Mouse (Mus musculus) thymus, postnatal 36 days (tissue): ENCODE measurements around the gene Kcnh2.
"Not testable (repeated sequence)": the region's sequence is repeated elsewhere in the genome, so short reads cannot be mapped to it uniquely, and the experiment has no call there.

Experiments used
- DNase-seq, 2 experiments: peaks; one replicate each; pipeline ENCODE4 v3.0.0; 2022; ENCODE audit warnings: mixed read lengths in 2 of 2

The Kcnh2 gene

GRCm38 (mm10) chr5:24351278-24351677, at the start of gene Kcnh2:
Kcnh2 (minus strand) TSS chr5:24351604.
- DNase-seq, result no peak

- no peak for DNase-seq
Measured at GRCm38 (mm10) chr5:24400362-24400761, 49.0 kb upstream of the Kcnh2 start.

- DNase-seq, result no peak
Measured at GRCm38 (mm10) chr5:24399686-24400085, 48.3 kb upstream of the Kcnh2 start.

GRCm38 (mm10) chr5:24396254-24396653, 44.9 kb upstream of the Kcnh2 start:
- DNase-seq, result not testable (repeated sequence)

GRCm38 (mm10) chr5:24394165-24394894, 42.9 kb upstream of the Kcnh2 start:
- DNase-seq, result peak; percentile 88 to 92

GRCm38 (mm10) chr5:24393392-24393997, 42.1 kb upstream of the Kcnh2 start, which contains the start of gene Abcb8:
Abcb8 (plus strand) TSS chr5:24393663.
- DNase-seq, result peak; percentile 79 to 81

GRCm38 (mm10) chr5:24392724-24393123, 41.3 kb upstream of the Kcnh2 start:
- DNase-seq, result no peak

- DNase-seq, result no peak
Measured at GRCm38 (mm10) chr5:24391864-24392263, 40.5 kb upstream of the Kcnh2 start, which contains the start of gene Atg9b. Atg9b (minus strand) TSS chr5:24392143.

- DNase-seq, result no peak
Measured at GRCm38 (mm10) chr5:24389658-24390020, 38.2 kb upstream of the Kcnh2 start.

GRCm38 (mm10) chr5:24389011-24389657, 37.7 kb upstream of the Kcnh2 start:
- peak; percentile 17 to 58 for DNase-seq

- DNase-seq, result peak in 1 of 2 experiments; percentile 22
Measured at GRCm38 (mm10) chr5:24388246-24388915, 37.0 kb upstream of the Kcnh2 start.

GRCm38 (mm10) chr5:24387264-24388241, 36.1 kb upstream of the Kcnh2 start:
- DNase-seq, result peak; percentile 48 to 62

- DNase-seq, result no peak
Measured at GRCm38 (mm10) chr5:24385887-24386550, 34.6 kb upstream of the Kcnh2 start.

GRCm38 (mm10) chr5:24385374-24385773, 34.0 kb upstream of the Kcnh2 start:
- DNase-seq, result no peak

GRCm38 (mm10) chr5:24384407-24384806, 33.0 kb upstream of the Kcnh2 start:
- DNase-seq, result no peak

GRCm38 (mm10) chr5:24383026-24383859, 31.8 kb upstream of the Kcnh2 start:
- peak; percentile 88 to 89 for DNase-seq

- no peak for DNase-seq
Measured at GRCm38 (mm10) chr5:24381988-24382387, 30.6 kb upstream of the Kcnh2 start.

- no peak for DNase-seq
Measured at GRCm38 (mm10) chr5:24381486-24381885, 30.1 kb upstream of the Kcnh2 start.

- no peak for DNase-seq
Measured at GRCm38 (mm10) chr5:24380499-24380898, 29.1 kb upstream of the Kcnh2 start.

- no peak for DNase-seq
Measured at GRCm38 (mm10) chr5:24379501-24379900, 28.1 kb upstream of the Kcnh2 start.
